Mouse (Mus musculus): Measurements from ENCODE around the gene Pih1d2. TPM values are rescaled to one million over a fixed set of nuclear protein-coding genes. Genes with fewer than 3 reads are reported as not detected.
"Not testable (repeated sequence)": the region's sequence is repeated elsewhere in the genome, so short reads cannot be mapped to it uniquely, and the experiment has no call there.

The Pih1d2 gene
- polyA plus RNA-seq, 3 experiments from 2014 or later, result 0.31 to 0.67 (median 0.58) TPM

- ATAC-seq, result not testable (repeated sequence)
These were observed 13.8 kb downstream of the Pih1d2 start for GRCm38 (mm10) chr9:50630903-50631302.

GRCm38 (mm10) chr9:50632016-50632688, 15.0 kb downstream of the Pih1d2 start:
- no peak for ATAC-seq

- no peak for ATAC-seq
These were observed 15.9 kb downstream of the Pih1d2 start for GRCm38 (mm10) chr9:50633059-50633458.

DNA sequence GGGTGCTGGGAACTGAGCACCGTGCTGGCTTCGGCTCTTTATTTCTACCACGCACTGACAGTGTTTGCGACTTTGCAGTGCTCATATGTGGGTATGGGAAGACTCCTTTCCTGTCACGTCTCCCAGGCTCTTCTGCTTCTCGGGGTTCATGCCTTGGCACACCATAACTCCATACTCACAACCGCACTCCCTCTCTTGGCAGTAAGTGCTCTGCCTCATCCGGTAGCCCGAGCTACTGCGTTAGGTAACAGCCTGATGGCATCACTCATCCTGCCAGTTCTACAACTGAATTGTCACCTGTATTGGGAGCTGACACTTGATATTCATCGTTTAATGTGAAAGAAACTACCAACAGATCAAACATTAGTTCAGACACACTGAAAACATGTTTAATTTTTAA, 17.1 kb downstream of the Pih1d2 start:
- peak; percentile 54 for ATAC-seq

GRCm38 (mm10) chr9:50646826-50647370, 29.8 kb downstream of the Pih1d2 start:
- no peak for ATAC-seq

- no peak for ATAC-seq
These were observed 33.4 kb downstream of the Pih1d2 start for GRCm38 (mm10) chr9:50650503-50650902.

DNA sequence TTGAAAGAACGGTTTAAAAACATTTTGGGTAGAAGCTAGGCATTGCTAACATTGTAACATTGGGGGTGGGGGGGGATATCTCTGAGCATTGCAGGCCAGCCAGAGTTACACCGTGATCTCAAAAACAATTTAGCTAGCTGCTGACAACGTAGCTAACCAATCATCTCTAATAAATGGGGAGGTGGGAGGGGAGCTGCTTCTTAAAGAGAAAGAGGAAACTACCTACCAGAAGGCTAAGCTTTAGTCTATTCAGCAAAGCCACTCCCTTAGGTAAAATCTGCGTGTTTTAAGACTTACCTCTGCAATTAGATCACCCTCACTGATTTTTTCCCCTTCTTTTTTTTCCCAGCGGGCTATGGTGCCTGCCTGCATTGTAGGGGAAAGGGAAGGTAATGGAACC, 41.3 kb downstream of the Pih1d2 start:
- ATAC-seq, result no peak

- peak; percentile 16 for ATAC-seq
These were observed 41.8 kb downstream of the Pih1d2 start for GRCm38 (mm10) chr9:50658941-50659388.

GRCm38 (mm10) chr9:50659392-50660217, 42.5 kb downstream of the Pih1d2 start, which contains the start of gene Dlat:
Gene Dlat (minus strand): TSS chr9:50659780.
- peak; percentile 83 for ATAC-seq

DNA sequence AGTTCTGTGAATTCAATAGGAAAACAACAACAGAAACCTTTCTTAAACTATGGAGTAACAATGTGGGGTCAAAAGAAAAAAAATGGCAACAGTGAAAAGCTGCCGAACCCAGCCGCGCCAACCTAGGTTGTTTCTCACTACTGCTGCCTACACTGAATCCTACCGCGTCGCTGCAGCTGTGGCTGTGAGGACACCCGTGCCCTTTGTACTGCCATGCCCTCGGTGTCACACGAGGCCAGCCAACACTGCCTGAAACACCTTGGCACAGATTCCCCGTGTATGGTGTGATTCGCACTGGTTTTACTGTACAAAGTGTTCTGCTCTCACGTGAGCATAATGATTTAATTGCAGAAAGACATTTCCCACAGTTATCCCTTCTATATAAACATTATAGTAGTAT, 43.3 kb downstream of the Pih1d2 start:
- ATAC-seq, result no peak

GRCm38 (mm10) chr9:50664826-50665225, 47.7 kb downstream of the Pih1d2 start:
- no peak for ATAC-seq

GRCm38 (mm10) chr9:50666442-50666841, 49.3 kb downstream of the Pih1d2 start:
- no peak for ATAC-seq

- ATAC-seq, result no peak
These were observed 50.7 kb downstream of the Pih1d2 start for GRCm38 (mm10) chr9:50667579-50668498.

DNA sequence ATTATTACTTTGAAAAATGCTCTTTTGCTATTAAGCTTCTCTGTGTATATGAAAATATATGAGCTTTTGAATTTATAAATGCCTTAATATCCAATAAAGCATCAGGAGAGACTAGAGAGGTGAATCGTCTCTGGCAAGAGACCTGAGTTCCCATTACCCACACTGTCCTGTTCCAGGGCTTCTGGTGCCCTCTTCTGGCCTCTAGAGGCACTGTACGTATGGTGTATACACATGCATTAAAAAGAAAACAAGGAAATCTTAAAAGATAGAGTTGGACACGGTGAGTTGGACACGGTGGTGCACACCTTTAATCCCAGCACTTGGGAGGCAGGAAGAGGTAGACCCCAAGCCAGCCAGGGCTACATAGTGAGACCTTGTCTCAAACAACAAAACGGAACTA, 53.6 kb downstream of the Pih1d2 start:
- peak; percentile 79 for ATAC-seq

Other genes starting within 250 kb of the Pih1d2 start
- not detected for gene Plet1, start 122.8 kb upstream of the Pih1d2 start, polyA plus RNA-seq (2017; shearing (Covaris generic))
- gene Pts, start 88.6 kb upstream of the Pih1d2 start, polyA plus RNA-seq (2017; shearing (Covaris generic)), result 100 to 1,000 TPM in 2 of 3 experiments, 10 to 100 TPM in 1; 89.4 to 111 (median 104) TPM
- 1 to 10 TPM; 6.3 to 9.2 (median 8.1) TPM for gene Il18, start 62.5 kb upstream of the Pih1d2 start, polyA plus RNA-seq (2017; shearing (Covaris generic))
- gene Bco2, start 62.1 kb upstream of the Pih1d2 start, polyA plus RNA-seq (2017; shearing (Covaris generic)), result 1 to 10 TPM in 1 of 3 experiments, under 1 TPM in 1, not detected in 1; 0.54 to 1.2 TPM
- not detected for gene Tex12, start 56.0 kb upstream of the Pih1d2 start, polyA plus RNA-seq (2017; shearing (Covaris generic))
- gene Sdhd, start 13.5 kb upstream of the Pih1d2 start, polyA plus RNA-seq (2017; shearing (Covaris generic)), result 100 to 1,000 TPM; 142 to 204 (median 178) TPM
- gene Timm8b, start 13.4 kb upstream of the Pih1d2 start, polyA plus RNA-seq (2017; shearing (Covaris generic)), result 100 to 1,000 TPM in 2 of 3 experiments, 10 to 100 TPM in 1; 91.5 to 123 (median 102) TPM
- gene Nkapd1, start 143 bp downstream of the Pih1d2 start, polyA plus RNA-seq (2017; shearing (Covaris generic)), result 10 to 100 TPM; 17.6 to 22.9 (median 21.0) TPM
- gene Dlat, start 42.5 kb downstream of the Pih1d2 start, polyA plus RNA-seq (2017; shearing (Covaris generic)), result 10 to 100 TPM; 11.5 to 20.4 (median 18.7) TPM
- gene Dixdc1, start 122.2 kb downstream of the Pih1d2 start, polyA plus RNA-seq (2017; shearing (Covaris generic)), result 1 to 10 TPM in 2 of 3 experiments, not detected in 1; 1.4 to 1.9 TPM
- gene 2310030G06Rik, start 129.2 kb downstream of the Pih1d2 start, polyA plus RNA-seq (2017; shearing (Covaris generic)), result not detected
- 1 to 10 TPM in 2 of 3 experiments, not detected in 1; 1.7 to 1.9 TPM for gene Cryab, start 134.0 kb downstream of the Pih1d2 start, polyA plus RNA-seq (2017; shearing (Covaris generic))
- gene Hspb2, start 135.0 kb downstream of the Pih1d2 start, polyA plus RNA-seq (2017; shearing (Covaris generic)), result not detected
- 10 to 100 TPM in 2 of 3 experiments, 1 to 10 TPM in 1; 9.9 to 11.1 (median 10.3) TPM for gene Fdxacb1, start 150.9 kb downstream of the Pih1d2 start, polyA plus RNA-seq (2017; shearing (Covaris generic))
- 1 to 10 TPM; 7.2 to 9.4 (median 8.8) TPM for gene Alg9, start 157.7 kb downstream of the Pih1d2 start, polyA plus RNA-seq (2017; shearing (Covaris generic))
- gene 1110032A03Rik, start 158.2 kb downstream of the Pih1d2 start, polyA plus RNA-seq (2017; shearing (Covaris generic)), result 10 to 100 TPM in 2 of 3 experiments, 1 to 10 TPM in 1; 6.9 to 23.3 (median 16.9) TPM
- gene Ppp2r1b, start 228.0 kb downstream of the Pih1d2 start, polyA plus RNA-seq (2017; shearing (Covaris generic)), result 10 to 100 TPM; 57.5 to 62.8 (median 59.3) TPM